Comparison of ENCODE assay signal across 9 mouse cellular contexts in genomic region chr19:8723574-8724346, GRCm38 (mm10). TPM values are rescaled to one million over a fixed set of nuclear protein-coding genes. Genes with fewer than 3 reads are reported as not detected.
A peak's percentile ranks its signal among the peaks of the same experiment; 100 is the strongest.
DNase-seq lines count a peak whose midpoint lies in the region; ATAC-seq and TF ChIP-seq lines count a peak whose summit lies in the region.
"Had no signal": no experiment of that assay in that cellular context is flagged by ENCODE, and none has a peak within 500 bp of the region (broad histone marks: within the 10 kb centered on the region; RNA-seq: fewer than 3 reads in every experiment).

No protein-coding gene starts in this region.

- TF ChIP-seq CTCF in lung, postnatal 0 days (IDR thresholded peaks at IDR 0.05) = no peak
- no peak for TF ChIP-seq CTCF in heart, postnatal 0 days (IDR thresholded peaks at IDR 0.05; ENCODE audit: low read depth)
- no peak for TF ChIP-seq CTCF in liver, postnatal 0 days (IDR thresholded peaks at IDR 0.05; ENCODE audit: low read depth)

- H3K9ac ChIP-seq in lung, postnatal 0 days (replicated peaks; ENCODE audit: low read depth) = peak overlapping the region; percentile 82
- H3K9ac ChIP-seq in heart, postnatal 0 days (replicated peaks; ENCODE audit: low read depth, low read length) = peak overlapping the region; percentile 95
- peak overlapping the region; percentile 72 for H3K9ac ChIP-seq in liver, postnatal 0 days (replicated peaks)

- WGBS in lung, postnatal 0 days = 1% methylated on average over 20 of the region's 20 CpGs
- under 1% methylated on average over 20 of the region's 20 CpGs for WGBS in heart, postnatal 0 days
- WGBS in liver, postnatal 0 days (ENCODE audit: insufficient replicate concordance) = under 1% methylated on average over 20 of the region's 20 CpGs

- TF ChIP-seq EP300 in lung, postnatal 0 days (IDR thresholded peaks at IDR 0.05) = peak; percentile 37; the same call in 1 of the 2 replicates
- TF ChIP-seq EP300 in heart, postnatal 0 days (IDR thresholded peaks at IDR 0.05; ENCODE audit: low read depth) = peak; percentile 1; the same call in 1 of the 2 replicates
- no peak; the same call in none of the 2 replicates for TF ChIP-seq EP300 in liver, postnatal 0 days (IDR thresholded peaks at IDR 0.05; ENCODE audit: low read depth)

- peak overlapping the region; percentile 70 for H3K4me3 ChIP-seq in lung, postnatal 0 days (ENCODE audit: low read depth, low read length)
- H3K4me3 ChIP-seq in heart, postnatal 0 days (ENCODE audit: low read depth, low read length) = peak overlapping the region; percentile 96
- peak overlapping the region; percentile 74 for H3K4me3 ChIP-seq in liver, postnatal 0 days (ENCODE audit: low read depth, low read length)

- H3K27me3 ChIP-seq in lung, postnatal 0 days (replicated peaks; ENCODE audit: insufficient read depth, low read length) = no peaks in the 10 kb centered on the region
- H3K27me3 ChIP-seq in heart, postnatal 0 days (ENCODE audit: control insufficient read depth, insufficient read depth, low read length) = no peaks in the 10 kb centered on the region
- no peaks in the 10 kb centered on the region for H3K27me3 ChIP-seq in liver, postnatal 0 days (ENCODE audit: insufficient read depth, low read length)

- no peaks in the 10 kb centered on the region for H3K9me3 ChIP-seq in lung, postnatal 0 days (ENCODE audit: low read length)
- no peaks in the 10 kb centered on the region for H3K9me3 ChIP-seq in heart, postnatal 0 days (replicated peaks; ENCODE audit: control insufficient read depth, low read length)
- H3K9me3 ChIP-seq in liver, postnatal 0 days (ENCODE audit: low read length) = no peaks in the 10 kb centered on the region

- peak; percentile 68 for DNase-seq in lung, postnatal 0 days (ENCODE audit: low spot score)
- DNase-seq in lung, postnatal 36 days = no peak
- DNase-seq in embryo, embryonic 11 days = peak; percentile 24
- DNase-seq in heart, postnatal 0 days (ENCODE audit: low spot score) = no peak
- DNase-seq in liver, postnatal 0 days = no peak
- no peak for DNase-seq in adrenal gland, adult 2 months
- DNase-seq in thymus, postnatal 14 days = no peak

- H3K27ac ChIP-seq in lung, postnatal 0 days (ENCODE audit: low read length) = peak overlapping the region; percentile 91
- H3K27ac ChIP-seq in heart, postnatal 0 days (ENCODE audit: low read depth) = peak overlapping the region; percentile 96
- H3K27ac ChIP-seq in liver, postnatal 0 days (ENCODE audit: low read depth) = peak overlapping the region; percentile 84

- no peaks in the 10 kb centered on the region; the same call in 1 of the 2 replicates for H3K4me1 ChIP-seq in lung, postnatal 0 days (ENCODE audit: insufficient read depth, low read depth, low read length)
- H3K4me1 ChIP-seq in heart, postnatal 0 days (ENCODE audit: control insufficient read depth, insufficient read depth) = peaks cover 22% of the 10 kb centered on the region
- H3K4me1 ChIP-seq in liver, postnatal 0 days (ENCODE audit: insufficient read depth) = peaks cover 22% of the 10 kb centered on the region

- H3K36me3 ChIP-seq in lung, postnatal 0 days (ENCODE audit: insufficient read depth, low read length) = peaks cover 12% of the 10 kb centered on the region; the same call in 1 of the 2 replicates
- peaks cover 30% of the 10 kb centered on the region for H3K36me3 ChIP-seq in heart, postnatal 0 days (replicated peaks; ENCODE audit: control insufficient read depth, insufficient read depth, low read length)
- peaks cover 27% of the 10 kb centered on the region for H3K36me3 ChIP-seq in liver, postnatal 0 days (replicated peaks; ENCODE audit: insufficient read depth, low read length)

- peak overlapping the region; percentile 64 for H3K4me2 ChIP-seq in lung, postnatal 0 days (replicated peaks; ENCODE audit: low read depth, low read length)
- H3K4me2 ChIP-seq in heart, postnatal 0 days (ENCODE audit: low read depth, low read length) = peak overlapping the region; percentile 82
- peak overlapping the region; percentile 75 for H3K4me2 ChIP-seq in liver, postnatal 0 days (ENCODE audit: low read depth, low read length)

- 0 out of 2 replicates have a peak, but pooled peaks have one; percentile 12 for ATAC-seq in lung, postnatal 0 days
- ATAC-seq in heart, postnatal 0 days (ENCODE audit: insufficient read depth, low read depth) = no peak
- ATAC-seq in liver, postnatal 0 days = no peak
- ATAC-seq in activated CD4-positive, CD25-positive, alpha-beta regulatory T cell, adult 4 months = no peak

RNA-seq across cellular contexts. Expression of gene Slc3a2, which starts 0.6 kb away (rescaled TPM):
- 91.8 and 97.9 TPM in 2 replicates for polyA plus RNA-seq in lung, postnatal 0 days (2015; fragmentation: Nextera tagmentation; extraction: Ambion mirVana)
- total RNA-seq in heart, postnatal 0 days (2014; rRNA removed; ENCODE audit: low replicate concordance) = 38.3 and 66.4 TPM in 2 replicates
- polyA plus RNA-seq in heart, postnatal 0 days (2015; fragmentation: Nextera tagmentation; extraction: Ambion mirVana) = 40.9 and 41.5 TPM in 2 replicates
- polyA plus RNA-seq in liver, postnatal 0 days (2015; fragmentation: Nextera tagmentation; extraction: Ambion mirVana) = 64.4 and 68.0 TPM in 2 replicates
- total RNA-seq in adrenal gland, adult 2 months (2021) = 100 to 1,000 TPM; 202 to 548 TPM
- 162 and 192 TPM in 2 replicates for polyA plus RNA-seq in adrenal gland, adult 2 months (2012; rRNA removed)
- 10 to 100 TPM; 60.3 to 69.3 TPM for polyA plus RNA-seq in activated CD4-positive, CD25-positive, alpha-beta regulatory T cell, adult 4 months (2017; shearing (Covaris generic))

RNA-seq across cellular contexts. Expression of gene Wdr74, which starts 11.9 kb away (rescaled TPM):
- polyA plus RNA-seq in lung, postnatal 0 days (2015; fragmentation: Nextera tagmentation; extraction: Ambion mirVana) = 45.3 and 48.7 TPM in 2 replicates
- 40.8 and 45.8 TPM in 2 replicates for total RNA-seq in heart, postnatal 0 days (2014; rRNA removed; ENCODE audit: low replicate concordance)
- 35.4 and 36.6 TPM in 2 replicates for polyA plus RNA-seq in heart, postnatal 0 days (2015; fragmentation: Nextera tagmentation; extraction: Ambion mirVana)
- 36.0 and 36.8 TPM in 2 replicates for polyA plus RNA-seq in liver, postnatal 0 days (2015; fragmentation: Nextera tagmentation; extraction: Ambion mirVana)
- 10 to 100 TPM; 54.3 to 77.1 TPM for total RNA-seq in adrenal gland, adult 2 months (2021)
- 23.4 and 24.0 TPM in 2 replicates for polyA plus RNA-seq in adrenal gland, adult 2 months (2012; rRNA removed)
- polyA plus RNA-seq in activated CD4-positive, CD25-positive, alpha-beta regulatory T cell, adult 4 months (2017; shearing (Covaris generic)) = 10 to 100 TPM; 43.3 to 70.5 TPM

RNA-seq across cellular contexts. Expression of gene 1700092M07Rik, which starts 16.8 kb away (rescaled TPM):
- 0.75 and 0.82 TPM in 2 replicates for polyA plus RNA-seq in lung, postnatal 0 days (2015; fragmentation: Nextera tagmentation; extraction: Ambion mirVana)
- not detected in 2 replicates for total RNA-seq in heart, postnatal 0 days (2014; rRNA removed; ENCODE audit: low replicate concordance)
- 0.38 TPM in 1 of 2 replicates, not detected in the other for polyA plus RNA-seq in heart, postnatal 0 days (2015; fragmentation: Nextera tagmentation; extraction: Ambion mirVana)
- polyA plus RNA-seq in liver, postnatal 0 days (2015; fragmentation: Nextera tagmentation; extraction: Ambion mirVana) = 0.31 and 0.43 TPM in 2 replicates
- under 1 TPM; 0.79 to 0.84 TPM for total RNA-seq in adrenal gland, adult 2 months (2021)
- not detected in 2 replicates for polyA plus RNA-seq in adrenal gland, adult 2 months (2012; rRNA removed)
- not detected for polyA plus RNA-seq in activated CD4-positive, CD25-positive, alpha-beta regulatory T cell, adult 4 months (2017; shearing (Covaris generic))
- total RNA-seq: heart, postnatal 10 days had no signal

RNA-seq across cellular contexts. Expression of gene Stx5a, which starts 17.5 kb away (rescaled TPM):
- polyA plus RNA-seq in lung, postnatal 0 days (2015; fragmentation: Nextera tagmentation; extraction: Ambion mirVana) = 130 and 143 TPM in 2 replicates
- total RNA-seq in heart, postnatal 0 days (2014; rRNA removed; ENCODE audit: low replicate concordance) = 104 and 105 TPM in 2 replicates
- 57.0 and 63.6 TPM in 2 replicates for polyA plus RNA-seq in heart, postnatal 0 days (2015; fragmentation: Nextera tagmentation; extraction: Ambion mirVana)
- polyA plus RNA-seq in liver, postnatal 0 days (2015; fragmentation: Nextera tagmentation; extraction: Ambion mirVana) = 36.3 and 37.5 TPM in 2 replicates
- total RNA-seq in adrenal gland, adult 2 months (2021) = 10 to 100 TPM; 80.4 to 95.4 TPM
- 67.1 and 73.5 TPM in 2 replicates for polyA plus RNA-seq in adrenal gland, adult 2 months (2012; rRNA removed)
- polyA plus RNA-seq in activated CD4-positive, CD25-positive, alpha-beta regulatory T cell, adult 4 months (2017; shearing (Covaris generic)) = 100 to 1,000 TPM; 109 to 113 TPM

RNA-seq across cellular contexts. Expression of gene Nxf1, which starts 33.1 kb away (rescaled TPM):
- 88.8 and 89.7 TPM in 2 replicates for polyA plus RNA-seq in lung, postnatal 0 days (2015; fragmentation: Nextera tagmentation; extraction: Ambion mirVana)
- 42.3 and 46.8 TPM in 2 replicates for total RNA-seq in heart, postnatal 0 days (2014; rRNA removed; ENCODE audit: low replicate concordance)
- polyA plus RNA-seq in heart, postnatal 0 days (2015; fragmentation: Nextera tagmentation; extraction: Ambion mirVana) = 54.8 and 59.2 TPM in 2 replicates
- 47.9 and 49.9 TPM in 2 replicates for polyA plus RNA-seq in liver, postnatal 0 days (2015; fragmentation: Nextera tagmentation; extraction: Ambion mirVana)
- total RNA-seq in adrenal gland, adult 2 months (2021) = 100 to 1,000 TPM; 102 to 165 TPM
- 43.4 and 48.0 TPM in 2 replicates for polyA plus RNA-seq in adrenal gland, adult 2 months (2012; rRNA removed)
- 100 to 1,000 TPM; 126 to 163 TPM for polyA plus RNA-seq in activated CD4-positive, CD25-positive, alpha-beta regulatory T cell, adult 4 months (2017; shearing (Covaris generic))

Comparison
In these comparisons a context has a peak if more than half of its experiments do, and no peak if none do; other contexts are left out.
1. DNase-seq: peak in lung, postnatal 0 days (single experiment) and embryo, embryonic 11 days (single experiment); none in lung, postnatal 36 days (single experiment), heart, postnatal 0 days (single experiment), liver, postnatal 0 days (single experiment), adrenal gland, adult 2 months (single experiment) and thymus, postnatal 14 days (single experiment).
2. Peak in every context shown above with its lines, with median percentiles within 50 percentile points of each other: H3K27ac ChIP-seq, H3K4me2 ChIP-seq, H3K4me3 ChIP-seq and H3K9ac ChIP-seq.